Mouse (Mus musculus): ENCODE measurements around the gene Samm50. TPM values are rescaled to one million over a fixed set of nuclear protein-coding genes. Genes with fewer than 3 reads are reported as not detected.

Samm50 gene
- polyA plus RNA-seq, 1 experiment = 2.2 TPM

GRCm38 (mm10) chr15:84209517-84210412 is 17.7 kb downstream of the Samm50 start:
- H3K4me3 ChIP-seq (replicated peaks) = peak overlapping the region; percentile 56
- TF ChIP-seq GATA1 (IDR thresholded peaks at IDR 0.05; ENCODE audit: low read length) = peak; percentile 89
- peak; percentile 92 for TF ChIP-seq TAL1 (IDR thresholded peaks at IDR 0.05; ENCODE audit: low read length)
- peaks cover 65% of the 10 kb centered on the region for H3K4me1 ChIP-seq (ENCODE audit: control insufficient read depth)
- H3K27me3 ChIP-seq (ENCODE audit: control insufficient read depth) = no peaks in the 10 kb centered on the region
- no peaks in the 10 kb centered on the region for H3K9me3 ChIP-seq (ENCODE audit: control insufficient read depth, low read length)
- H3K36me3 ChIP-seq (ENCODE audit: control insufficient read depth) = peaks cover 96% of the 10 kb centered on the region

DNA sequence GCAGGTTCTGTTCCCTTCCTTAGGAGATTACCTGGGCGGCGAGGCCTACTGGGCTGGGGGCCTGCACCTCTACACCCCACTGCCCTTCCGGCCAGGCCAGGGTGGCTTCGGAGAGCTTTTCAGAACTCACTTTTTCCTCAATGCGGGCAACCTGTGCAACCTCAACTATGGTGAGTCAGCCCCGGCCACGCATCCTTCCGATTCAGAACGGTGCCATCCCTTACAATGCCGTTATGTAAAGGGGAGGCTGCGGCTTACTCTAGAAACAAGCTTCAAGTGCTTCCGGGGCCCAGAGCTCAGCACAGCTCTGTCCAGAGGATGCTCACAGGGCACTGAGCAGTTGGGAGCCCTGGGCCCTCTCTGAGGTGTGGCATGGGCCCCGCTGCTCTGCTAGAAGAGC is 18.4 kb downstream of the Samm50 start:
- H3K36me3 ChIP-seq (ENCODE audit: control insufficient read depth) = peaks cover 96% of the 10 kb centered on the region
- H3K27me3 ChIP-seq (ENCODE audit: control insufficient read depth) = no peaks in the 10 kb centered on the region
- no peak for TF ChIP-seq TAL1 (IDR thresholded peaks at IDR 0.05; ENCODE audit: low read length)
- TF ChIP-seq GATA1 (IDR thresholded peaks at IDR 0.05; ENCODE audit: low read length) = no peak
- peak overlapping the region; percentile 56 for H3K4me3 ChIP-seq (replicated peaks)
- peaks cover 65% of the 10 kb centered on the region for H3K4me1 ChIP-seq (ENCODE audit: control insufficient read depth)
- no peaks in the 10 kb centered on the region for H3K9me3 ChIP-seq (ENCODE audit: control insufficient read depth, low read length)

- TF ChIP-seq GATA1 (IDR thresholded peaks at IDR 0.05; ENCODE audit: low read length) (no peak), TAL1 (IDR thresholded peaks at IDR 0.05; ENCODE audit: low read length) (no peak)
- Histone ChIP-seq H3K9me3 (ENCODE audit: control insufficient read depth, low read length) (no peaks in the 10 kb centered on the region), H3K4me1 (ENCODE audit: control insufficient read depth) (peaks cover 65% of the 10 kb centered on the region), H3K4me3 (replicated peaks) (peak overlapping the region; percentile 56), H3K36me3 (ENCODE audit: control insufficient read depth) (peaks cover 91% of the 10 kb centered on the region), H3K27me3 (ENCODE audit: control insufficient read depth) (no peaks in the 10 kb centered on the region)
These were observed 18.9 kb downstream of the Samm50 start for GRCm38 (mm10) chr15:84210941-84211340.

DNA sequence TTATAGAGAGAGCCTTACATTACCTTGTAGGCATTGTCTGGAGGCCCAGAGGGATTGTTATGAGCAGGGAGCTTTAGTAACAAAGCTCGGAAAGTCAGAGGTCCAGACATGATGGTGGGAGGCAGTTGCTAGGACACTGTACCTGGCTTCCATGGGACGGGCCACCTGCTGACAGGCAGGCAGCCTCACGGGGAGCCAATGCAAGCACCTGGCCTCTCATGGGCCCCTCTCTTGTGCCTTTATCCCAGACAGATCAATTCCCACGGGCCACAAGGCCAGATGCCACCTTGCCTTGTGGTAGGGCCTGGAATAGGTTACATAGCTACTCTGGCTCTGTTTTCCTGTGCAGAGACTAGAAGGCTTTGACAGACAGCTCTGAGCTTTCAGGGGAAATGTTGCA is 19.5 kb downstream of the Samm50 start:
- Histone ChIP-seq H3K4me1 (ENCODE audit: control insufficient read depth) (peaks cover 62% of the 10 kb centered on the region), H3K27me3 (ENCODE audit: control insufficient read depth) (no peaks in the 10 kb centered on the region), H3K4me3 (replicated peaks) (no peak overlapping the region), H3K36me3 (ENCODE audit: control insufficient read depth) (peaks cover 85% of the 10 kb centered on the region), H3K9me3 (ENCODE audit: control insufficient read depth, low read length) (no peaks in the 10 kb centered on the region)
- no peak for TF ChIP-seq TAL1 (IDR thresholded peaks at IDR 0.05; ENCODE audit: low read length)
- TF ChIP-seq GATA1 (IDR thresholded peaks at IDR 0.05; ENCODE audit: low read length) = no peak

GRCm38 (mm10) chr15:84212031-84212755 is 20.2 kb downstream of the Samm50 start:
- peaks cover 58% of the 10 kb centered on the region for H3K4me1 ChIP-seq (ENCODE audit: control insufficient read depth)
- peaks cover 79% of the 10 kb centered on the region for H3K36me3 ChIP-seq (ENCODE audit: control insufficient read depth)
- no peak overlapping the region for H3K4me3 ChIP-seq (replicated peaks)
- no peaks in the 10 kb centered on the region for H3K9me3 ChIP-seq (ENCODE audit: control insufficient read depth, low read length)
- H3K27me3 ChIP-seq (ENCODE audit: control insufficient read depth) = 0 out of 2 replicates have a peak, but pooled peaks cover under 1% of the 10 kb centered on the region
- no peak for TF ChIP-seq GATA1 (IDR thresholded peaks at IDR 0.05; ENCODE audit: low read length)
- TF ChIP-seq TAL1 (IDR thresholded peaks at IDR 0.05; ENCODE audit: low read length) = no peak

- H3K27me3 ChIP-seq (ENCODE audit: control insufficient read depth) = peaks cover 3% of the 10 kb centered on the region
- H3K4me3 ChIP-seq (replicated peaks) = no peak overlapping the region
- no peak for TF ChIP-seq GATA1 (IDR thresholded peaks at IDR 0.05; ENCODE audit: low read length)
- TF ChIP-seq TAL1 (IDR thresholded peaks at IDR 0.05; ENCODE audit: low read length) = no peak
- H3K9me3 ChIP-seq (ENCODE audit: control insufficient read depth, low read length) = no peaks in the 10 kb centered on the region
- H3K36me3 ChIP-seq (ENCODE audit: control insufficient read depth) = peaks cover 73% of the 10 kb centered on the region
- peaks cover 56% of the 10 kb centered on the region for H3K4me1 ChIP-seq (ENCODE audit: control insufficient read depth)
These were observed 20.7 kb downstream of the Samm50 start for GRCm38 (mm10) chr15:84212756-84213105.

DNA sequence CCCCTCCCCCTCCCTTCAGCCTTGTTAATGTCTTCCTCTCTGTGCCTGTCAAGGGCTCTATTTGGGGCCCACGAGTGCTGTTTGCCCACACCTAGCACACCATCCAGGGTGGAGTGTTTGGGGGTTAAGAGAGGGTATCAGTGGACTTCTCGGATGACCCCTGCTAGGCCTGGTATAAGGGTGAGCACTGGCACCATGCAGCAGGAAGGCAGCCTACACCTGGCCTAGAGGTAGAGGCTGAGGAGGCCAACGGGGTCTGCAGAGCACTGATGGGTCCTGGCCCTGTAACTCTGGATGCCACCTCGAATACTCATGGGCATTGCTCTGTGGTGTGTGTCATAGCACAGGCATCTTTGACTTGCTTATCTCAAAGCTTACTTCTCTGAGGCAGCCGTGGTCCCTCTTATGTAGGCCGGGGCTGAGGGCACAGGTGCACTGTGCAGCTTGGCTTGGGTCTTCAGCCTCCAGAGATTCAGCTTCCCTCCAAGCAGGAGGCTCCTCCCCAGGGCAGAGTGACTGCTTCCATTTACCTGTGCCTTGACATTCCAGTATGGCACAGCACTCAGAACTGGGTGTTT is 21.2 kb downstream of the Samm50 start:
- Histone ChIP-seq H3K9me3 (ENCODE audit: control insufficient read depth, low read length) (no peaks in the 10 kb centered on the region), H3K4me3 (replicated peaks) (no peak overlapping the region), H3K4me1 (ENCODE audit: control insufficient read depth) (peaks cover 57% of the 10 kb centered on the region), H3K27me3 (ENCODE audit: control insufficient read depth) (peaks cover 8% of the 10 kb centered on the region), H3K36me3 (ENCODE audit: control insufficient read depth) (peaks cover 69% of the 10 kb centered on the region)
- TF ChIP-seq GATA1 (IDR thresholded peaks at IDR 0.05; ENCODE audit: low read length) (no peak), TAL1 (IDR thresholded peaks at IDR 0.05; ENCODE audit: low read length) (no peak)

- no peaks in the 10 kb centered on the region for H3K9me3 ChIP-seq (ENCODE audit: control insufficient read depth, low read length)
These were observed 22.4 kb downstream of the Samm50 start for GRCm38 (mm10) chr15:84214476-84214875.

DNA sequence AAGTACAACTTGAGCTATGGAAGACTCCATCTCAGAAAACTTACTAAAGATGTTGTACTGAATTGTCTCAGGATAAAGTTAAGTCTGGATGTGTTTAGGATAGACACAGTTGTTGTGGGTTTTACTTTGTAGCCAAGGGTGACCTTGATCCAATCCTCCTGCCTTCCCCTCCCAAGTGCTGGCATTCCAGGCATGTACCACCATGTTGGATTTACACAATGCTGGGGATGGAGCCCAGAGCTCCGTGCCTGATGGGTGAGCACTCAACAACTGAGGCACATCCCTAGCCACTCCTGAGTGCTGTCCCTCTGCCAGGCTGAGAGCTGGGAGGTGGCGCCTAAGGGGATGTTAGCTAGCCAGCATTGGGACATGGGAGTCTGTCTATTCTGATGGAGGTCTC is 23.2 kb downstream of the Samm50 start:
- peaks cover 29% of the 10 kb centered on the region for H3K27me3 ChIP-seq (ENCODE audit: control insufficient read depth)
- peaks cover 51% of the 10 kb centered on the region for H3K36me3 ChIP-seq (ENCODE audit: control insufficient read depth)
- no peak for TF ChIP-seq TAL1 (IDR thresholded peaks at IDR 0.05; ENCODE audit: low read length)
- TF ChIP-seq GATA1 (IDR thresholded peaks at IDR 0.05; ENCODE audit: low read length) = no peak
- no peaks in the 10 kb centered on the region for H3K9me3 ChIP-seq (ENCODE audit: control insufficient read depth, low read length)
- H3K4me1 ChIP-seq (ENCODE audit: control insufficient read depth) = peaks cover 45% of the 10 kb centered on the region
- H3K4me3 ChIP-seq (replicated peaks) = no peak overlapping the region

More at GRCm38 (mm10) chr15:84214476-84214875, 22.4 kb downstream of the Samm50 start:
- TF ChIP-seq TAL1 (IDR thresholded peaks at IDR 0.05; ENCODE audit: low read length) (no peak), GATA1 (IDR thresholded peaks at IDR 0.05; ENCODE audit: low read length) (no peak)
- Histone ChIP-seq H3K4me1 (ENCODE audit: control insufficient read depth) (peaks cover 53% of the 10 kb centered on the region), H3K27me3 (ENCODE audit: control insufficient read depth) (peaks cover 21% of the 10 kb centered on the region), H3K4me3 (replicated peaks) (no peak overlapping the region), H3K36me3 (ENCODE audit: control insufficient read depth) (peaks cover 59% of the 10 kb centered on the region)

All from erythroblast, embryonic 14.5 days (primary cell).